Mouse (Mus musculus) layer of hippocampus, adult 2 months (tissue): ENCODE results near the gene Selenbp1. TPM values are rescaled to one million over a fixed set of nuclear protein-coding genes. Genes with fewer than 3 reads are reported as not detected.
"Not testable (repeated sequence)": the region's sequence is repeated elsewhere in the genome, so short reads cannot be mapped to it uniquely, and the experiment has no call there.

Experiments
- DNase-seq, 2 experiments: peaks; one replicate each; pipeline ENCODE4 v3.0.0; 2022; ENCODE audit warnings: low spot score in 2 of 2
- H3K27ac ChIP-seq: fragments of 200-600 bp; 2 replicates; pipeline ENCODE4 v1.8.1; 2022
- H3K4me3 ChIP-seq: fragments of 200-600 bp; 2 replicates; pipeline ENCODE4 v1.8.1; 2022; ENCODE audit warnings: mild to moderate bottlenecking
- CTCF ChIP-seq: fragments of 200-600 bp; conservative IDR thresholded peaks from 2 replicates; pipeline ENCODE4 v1.8.1; 2022; ENCODE audit warnings: antibody characterized with exemption, mild to moderate bottlenecking, moderate library complexity
- total RNA-seq, 2 experiments: library from RNA; stranded (reverse); gene quantifications; 2 replicates each; pipeline ENCODE4 v1.2.3; 2021

Gene Selenbp1
- total RNA-seq, 2 experiments from 2014 or later = 10.3 to 10.5 TPM

- H3K4me3 ChIP-seq, DNase-seq, H3K27ac ChIP-seq: not testable (repeated sequence)
- TF ChIP-seq CTCF = peak; percentile 62
Observed at GRCm38 (mm10) chr3:94943706-94944105, 10.8 kb downstream of the Selenbp1 start.

- DNase-seq = no peak
- Histone ChIP-seq H3K4me3 (no peak overlapping the region), H3K27ac (no peak overlapping the region)
- TF ChIP-seq CTCF = peak; percentile 85
Observed at GRCm38 (mm10) chr3:94948066-94948614, 15.3 kb downstream of the Selenbp1 start.

GRCm38 (mm10) chr3:94949645-94950044 is 16.8 kb downstream of the Selenbp1 start:
- Histone ChIP-seq H3K4me3 (no peak overlapping the region), H3K27ac (no peak overlapping the region)
- no peak for TF ChIP-seq CTCF
- no peak for DNase-seq

- Histone ChIP-seq H3K27ac (peak overlapping the region; percentile 97; the same call in 1 of the 2 replicates), H3K4me3 (peak overlapping the region; percentile 97; the same call in 1 of the 2 replicates)
- no peak for DNase-seq
- peak; percentile 14 for TF ChIP-seq CTCF
Observed at GRCm38 (mm10) chr3:94952806-94953205, 19.9 kb downstream of the Selenbp1 start.

- H3K4me3 ChIP-seq = peak overlapping the region; percentile 97
- no peak for TF ChIP-seq CTCF
- peak overlapping the region; percentile 97 for H3K27ac ChIP-seq
- no peak for DNase-seq
Observed at GRCm38 (mm10) chr3:94953384-94953763, 20.5 kb downstream of the Selenbp1 start.

GRCm38 (mm10) chr3:94953764-94954616 is 21.1 kb downstream of the Selenbp1 start, which contains the start of gene Rfx5:
Rfx5 (plus strand) TSS chr3:94954075.
- TF ChIP-seq CTCF = 0 out of 2 replicates have a peak, but pooled peaks have one; percentile 24
- H3K4me3 ChIP-seq = peak within 1 kb of the TSS; percentile 97
- DNase-seq = peak; percentile 89 to 96
- H3K27ac ChIP-seq = peak within 1 kb of the TSS; percentile 97

- no peak for TF ChIP-seq CTCF
- no peak for DNase-seq
- H3K27ac ChIP-seq = no peak overlapping the region
Observed at GRCm38 (mm10) chr3:94958295-94958694, 25.4 kb downstream of the Selenbp1 start.

GRCm38 (mm10) chr3:94959871-94960270 is 27.0 kb downstream of the Selenbp1 start:
- TF ChIP-seq CTCF = no peak
- no peak overlapping the region for H3K27ac ChIP-seq
- no peak overlapping the region for H3K4me3 ChIP-seq
- DNase-seq = no peak

More at GRCm38 (mm10) chr3:94958295-94958694, 25.4 kb downstream of the Selenbp1 start:
- H3K4me3 ChIP-seq = no peak overlapping the region

GRCm38 (mm10) chr3:94960322-94960721 is 27.5 kb downstream of the Selenbp1 start:
- no peak overlapping the region for H3K27ac ChIP-seq
- TF ChIP-seq CTCF = no peak
- DNase-seq = no peak

GRCm38 (mm10) chr3:94964989-94965388 is 32.1 kb downstream of the Selenbp1 start:
- no peak for TF ChIP-seq CTCF
- no peak for DNase-seq
- H3K4me3 ChIP-seq = no peak overlapping the region
- no peak overlapping the region for H3K27ac ChIP-seq

More at GRCm38 (mm10) chr3:94960322-94960721, 27.5 kb downstream of the Selenbp1 start:
- no peak overlapping the region for H3K4me3 ChIP-seq

- no peak overlapping the region for H3K27ac ChIP-seq
- no peak for DNase-seq
- TF ChIP-seq CTCF = no peak
- no peak overlapping the region for H3K4me3 ChIP-seq
Observed at GRCm38 (mm10) chr3:94965878-94966277, 33.0 kb downstream of the Selenbp1 start.

- TF ChIP-seq CTCF = no peak
- Histone ChIP-seq H3K27ac (no peak overlapping the region), H3K4me3 (no peak overlapping the region)
- no peak for DNase-seq
Observed at GRCm38 (mm10) chr3:94972552-94972951, 39.7 kb downstream of the Selenbp1 start.

- no peak for TF ChIP-seq CTCF
- Histone ChIP-seq H3K4me3 (no peak overlapping the region; the same call in 1 of the 2 replicates), H3K27ac (no peak overlapping the region)
- no peak for DNase-seq
Observed at GRCm38 (mm10) chr3:94973620-94974019, 40.8 kb downstream of the Selenbp1 start.
